Mouse (Mus musculus) neutrophil, adult 65 days (primary cell): ENCODE data around the gene Cnn3. TPM values are rescaled to one million over a fixed set of nuclear protein-coding genes. Genes with fewer than 3 reads are reported as not detected.

Experiments
- total RNA-seq: library from RNA; stranded (reverse); gene quantifications from 2 replicates; pipeline ENCODE4 v1.2.4, GENCODE M21; 2023

Cnn3 gene
- 3.3 and 4.3 TPM in 2 replicates for total RNA-seq

DNA sequence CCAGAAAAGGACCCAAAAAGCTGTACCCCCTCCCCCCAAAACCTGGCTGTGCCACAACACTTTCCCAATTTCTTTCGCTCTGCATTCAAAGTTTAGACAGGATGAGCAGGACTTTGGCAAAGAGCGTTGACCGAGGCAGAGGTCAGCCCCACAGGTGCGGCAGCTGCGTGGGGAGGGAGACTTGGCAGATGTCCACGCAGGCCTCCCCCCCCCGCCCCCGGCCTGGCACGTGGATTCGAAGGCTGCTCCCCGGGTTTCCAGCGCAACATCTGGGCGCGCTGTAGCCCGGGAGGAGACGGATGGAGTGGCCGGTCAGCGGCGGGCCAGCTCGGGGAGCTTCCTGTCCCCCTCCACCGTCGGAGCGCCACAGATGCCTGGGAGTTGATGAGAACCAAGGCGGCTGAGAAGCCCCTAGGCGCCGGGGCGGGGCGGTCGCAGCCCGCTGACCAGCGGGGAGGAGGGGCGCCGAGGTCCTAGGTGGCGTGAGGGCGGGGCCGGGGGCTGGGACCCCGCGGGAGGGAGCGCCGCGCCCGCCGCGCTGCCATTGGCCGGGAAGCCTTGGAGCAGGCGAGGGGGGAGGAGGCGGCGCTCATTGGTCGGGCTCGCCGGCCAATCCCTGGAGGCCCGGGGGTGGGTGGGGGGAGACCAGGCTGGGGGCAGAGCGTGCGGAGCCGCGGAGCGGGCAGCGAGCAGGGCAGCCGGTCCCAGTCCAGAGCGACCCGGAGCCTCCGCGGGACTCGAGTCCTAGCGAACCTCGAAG, at the start of gene Cnn3:
Cnn3 (plus strand) TSS at position 637 of the 760 bp plus-strand sequence.

Other genes starting within 250 kb of the Cnn3 start
- 0.09 and 0.29 TPM in 2 replicates for gene Tmem56, start 143.4 kb upstream of the Cnn3 start, total RNA-seq
- gene Alg14, start 134.7 kb upstream of the Cnn3 start, total RNA-seq: 4.2 and 4.9 TPM in 2 replicates
- gene Slc44a3, start 105.9 kb downstream of the Cnn3 start, total RNA-seq: 0.14 TPM in 1 of 2 replicates, not detected in the other
- not detected in 2 replicates for gene 4930432M17Rik, start 244.3 kb downstream of the Cnn3 start, total RNA-seq